Mouse (Mus musculus): Measurements from ENCODE around the gene Tbcd.

The Tbcd gene

DNA sequence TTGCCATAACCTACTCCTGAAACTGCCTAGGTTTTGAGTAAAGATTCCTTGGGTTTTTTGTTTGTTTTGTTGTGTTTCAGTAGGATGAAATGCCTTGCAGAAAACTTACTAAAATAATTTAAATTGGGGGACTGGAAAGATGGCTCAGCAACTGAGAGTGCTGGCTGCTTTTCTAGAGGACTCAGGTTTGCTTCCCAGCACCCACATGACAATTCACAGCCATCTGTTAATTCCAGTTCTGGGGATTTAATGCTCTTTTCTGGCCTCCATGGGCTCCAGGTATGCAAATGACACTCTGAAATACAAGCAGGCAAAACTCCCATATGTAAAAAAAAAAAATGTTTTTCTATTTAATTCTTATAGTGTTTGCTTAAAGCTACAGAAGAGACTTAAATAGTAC lies 130.1 kb downstream of the Tbcd start:
- no peak for DNase-seq (ENCODE audit: low spot score)

DNA sequence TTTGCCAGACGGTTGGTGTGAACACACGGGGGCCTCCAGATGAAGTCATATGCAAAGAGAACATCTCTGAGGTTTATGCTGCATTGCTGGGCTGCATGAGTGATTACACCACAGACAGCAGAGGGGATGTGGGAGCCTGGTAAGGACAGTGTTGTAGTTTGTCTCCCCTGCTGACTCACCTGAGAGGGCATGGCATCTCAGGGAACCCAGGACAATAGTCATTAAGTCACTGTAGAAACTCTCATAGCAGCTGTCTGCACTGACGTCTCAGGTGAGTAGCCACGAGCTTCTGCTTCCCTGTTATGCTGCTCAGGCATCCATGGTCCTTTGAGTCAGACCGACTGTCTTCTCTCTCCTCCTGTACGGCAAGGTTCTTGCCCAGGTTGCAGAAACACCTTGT lies 145.5 kb downstream of the Tbcd start:
- DNase-seq (ENCODE audit: low spot score): no peak

DNA sequence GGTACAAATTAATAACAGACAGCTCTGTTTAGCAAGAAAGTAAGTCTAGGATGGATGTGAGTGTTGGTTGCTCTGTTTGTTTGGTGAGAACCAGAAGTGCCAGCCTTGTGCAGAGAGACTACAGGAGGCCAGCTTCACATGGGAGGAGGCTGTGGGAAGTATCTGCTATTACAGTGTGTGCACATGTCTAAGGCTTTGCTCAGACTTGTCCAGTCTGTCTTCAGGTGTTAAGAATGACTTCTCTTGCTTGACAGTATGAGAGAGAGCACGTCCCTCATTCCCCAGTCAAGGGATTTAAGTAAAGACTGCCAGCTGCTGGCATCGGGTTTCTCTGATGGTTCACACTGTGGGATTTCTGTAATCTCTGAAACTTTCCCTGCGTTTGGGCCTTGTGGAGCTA lies 149.7 kb downstream of the Tbcd start:
- DNase-seq (ENCODE audit: low spot score): no peak

DNA sequence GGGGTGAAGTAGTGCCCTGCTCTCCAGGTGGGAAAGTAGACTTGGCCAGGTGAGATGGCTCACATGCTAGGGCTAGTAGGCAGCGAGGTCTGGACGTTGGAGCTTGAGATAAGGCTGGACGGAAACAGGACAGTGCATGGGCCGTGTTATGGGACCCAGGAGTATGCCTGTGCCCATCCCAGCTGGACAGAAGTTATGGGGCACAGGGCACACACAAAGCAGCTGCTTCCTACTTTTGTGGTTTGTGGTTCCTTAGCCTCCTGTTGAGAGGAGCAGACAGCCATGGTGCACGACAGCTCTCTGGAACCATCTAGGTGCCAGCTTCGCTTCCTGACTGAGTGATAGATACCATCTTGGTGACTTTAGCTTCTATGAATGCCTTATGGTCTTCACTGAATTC lies 153.9 kb downstream of the Tbcd start:
- DNase-seq (ENCODE audit: low spot score): no peak

DNA sequence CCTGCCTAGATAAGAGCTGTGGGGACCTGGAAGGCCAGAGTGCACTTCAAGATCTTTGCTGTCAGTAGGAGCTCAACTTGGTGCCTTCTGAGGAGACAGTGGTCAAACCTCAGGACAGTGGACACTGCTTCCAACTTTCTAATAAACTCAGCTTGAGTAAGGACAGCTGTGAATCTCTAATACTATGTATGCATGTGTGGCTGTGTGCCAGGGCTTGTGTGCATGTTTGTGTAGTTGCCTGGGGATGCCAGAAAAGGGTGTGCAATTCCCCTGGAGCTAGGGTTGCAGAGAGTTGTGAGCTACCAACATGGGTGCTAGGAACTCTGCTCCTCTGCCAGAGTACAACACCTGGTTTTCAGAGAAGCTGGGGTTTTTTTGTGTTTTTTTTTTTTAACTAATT lies 159.2 kb downstream of the Tbcd start:
- no peak for DNase-seq (ENCODE audit: low spot score)

DNA sequence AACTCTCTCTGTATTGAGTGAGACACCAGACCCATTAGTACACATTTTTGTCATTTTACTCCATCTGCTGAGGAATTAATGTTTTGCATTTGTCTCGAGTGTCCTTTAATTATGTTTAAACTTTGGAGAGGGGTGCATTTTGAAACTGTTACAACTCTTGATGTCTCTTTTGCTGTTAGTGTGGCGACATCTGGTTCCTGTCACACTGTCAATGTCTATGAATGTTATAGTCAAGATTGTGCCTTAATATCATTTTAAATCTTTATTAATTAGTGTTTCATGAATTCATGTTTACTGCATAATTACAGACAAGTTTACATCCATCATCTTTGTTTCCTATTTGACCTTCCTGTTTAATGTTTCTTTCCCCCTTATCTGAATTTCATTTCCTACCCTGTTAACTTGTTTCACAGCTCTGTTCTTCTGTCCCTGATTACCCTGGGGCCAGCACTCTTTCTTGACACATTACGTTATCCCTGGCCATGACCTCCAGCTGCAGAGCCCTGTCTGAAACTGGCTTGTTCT lies 164.3 kb downstream of the Tbcd start:
- no peak for DNase-seq (ENCODE audit: low spot score)

DNA sequence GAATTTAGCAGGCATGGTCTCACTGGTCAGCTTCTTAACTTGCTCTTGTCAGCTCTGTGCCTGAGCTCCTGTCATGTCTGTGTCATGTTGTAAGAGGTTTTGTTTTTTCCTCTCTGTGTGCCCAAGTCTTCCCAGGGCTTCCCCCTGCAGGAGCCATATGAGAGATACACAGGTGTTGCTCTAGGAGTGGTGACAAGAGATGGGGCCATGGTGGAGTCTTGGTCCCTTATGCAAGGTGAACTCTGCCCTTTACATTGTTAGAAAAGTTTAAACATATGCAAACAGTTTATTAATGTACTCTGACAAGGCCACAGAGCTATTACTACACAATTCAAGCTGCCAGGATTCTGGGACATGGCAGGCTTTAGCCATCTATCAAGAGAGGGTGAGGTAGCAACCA lies 164.8 kb downstream of the Tbcd start:
- no peak for DNase-seq (ENCODE audit: low spot score)

DNA sequence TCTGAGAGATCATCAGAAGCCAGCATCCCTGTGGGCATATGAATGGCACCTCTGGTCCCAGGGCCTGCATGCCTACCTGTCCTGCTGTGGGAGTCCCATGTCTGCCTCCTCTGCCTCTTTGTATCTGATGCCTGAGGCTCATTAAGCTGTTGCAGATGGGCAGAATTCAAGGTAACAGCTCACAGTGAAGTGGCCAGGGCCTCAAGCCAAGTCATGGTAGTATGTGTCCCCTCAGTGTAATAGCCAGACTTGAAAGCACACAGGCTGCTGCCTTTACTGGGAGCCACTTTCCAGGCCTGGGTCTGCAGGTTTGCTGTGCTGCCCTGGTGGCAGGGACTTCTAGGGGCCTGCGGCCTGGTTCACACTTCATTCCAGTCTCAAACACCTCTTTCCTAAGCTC lies 165.6 kb downstream of the Tbcd start:
- DNase-seq (ENCODE audit: low spot score): no peak

DNA sequence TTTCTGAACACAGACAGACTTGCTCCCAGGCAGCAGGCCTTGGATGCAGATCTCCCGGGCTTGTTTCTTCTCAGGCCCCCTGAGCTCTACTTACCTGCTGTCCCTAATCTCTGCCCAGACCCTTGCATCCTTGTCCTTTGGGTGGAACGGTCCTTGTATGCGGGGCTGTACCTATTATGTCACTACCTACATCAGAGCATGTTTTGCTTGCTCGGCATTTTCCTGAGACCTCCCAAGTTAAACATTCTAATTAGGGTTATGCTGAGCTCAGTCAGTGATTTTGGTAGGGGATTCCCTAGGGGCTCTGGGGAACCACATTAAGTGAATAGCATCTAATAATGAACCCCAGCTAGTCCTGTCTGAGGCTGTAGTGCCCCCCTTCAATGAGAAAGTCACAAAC lies 173.3 kb downstream of the Tbcd start:
- DNase-seq (ENCODE audit: low spot score): no peak

DNA sequence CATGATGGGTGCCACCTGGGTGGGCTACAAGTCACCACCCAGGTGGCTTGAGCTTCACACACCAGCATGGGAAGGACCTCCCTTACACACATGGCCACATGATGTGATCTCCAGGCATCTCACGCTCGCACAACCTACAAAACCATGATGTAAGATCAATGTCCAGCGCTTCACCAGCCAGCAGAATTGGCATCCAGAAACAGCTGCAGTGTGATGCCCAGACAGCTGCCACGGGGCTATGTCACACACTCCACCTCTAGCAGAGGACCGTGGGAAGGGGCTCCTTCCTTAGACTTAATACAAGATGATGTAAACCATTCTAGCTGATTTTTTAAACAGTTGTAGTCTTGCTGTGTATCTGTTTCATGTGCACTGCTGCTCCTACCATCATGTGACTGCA lies 175.8 kb downstream of the Tbcd start:
- DNase-seq (ENCODE audit: low spot score): no peak

DNA sequence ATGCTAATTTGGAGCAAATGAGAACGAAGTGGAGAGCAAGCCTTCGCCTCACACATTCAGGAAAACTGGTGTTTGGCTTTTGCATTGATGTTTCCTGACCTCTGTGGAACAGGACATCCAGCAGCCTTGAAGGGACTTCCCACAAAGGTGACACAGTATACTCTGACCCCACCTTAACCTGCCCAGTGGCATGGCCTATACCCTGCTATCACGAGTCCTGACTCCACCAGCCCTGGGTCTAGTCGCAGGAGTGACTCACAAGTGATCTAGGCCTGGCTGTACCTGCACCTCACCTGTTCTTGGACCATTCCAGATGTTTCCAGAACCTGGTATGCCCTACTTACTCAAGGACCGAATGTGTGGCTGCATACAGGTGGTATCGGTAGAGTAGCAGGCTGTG lies 177.8 kb downstream of the Tbcd start:
- DNase-seq (ENCODE audit: low spot score): no peak

DNA sequence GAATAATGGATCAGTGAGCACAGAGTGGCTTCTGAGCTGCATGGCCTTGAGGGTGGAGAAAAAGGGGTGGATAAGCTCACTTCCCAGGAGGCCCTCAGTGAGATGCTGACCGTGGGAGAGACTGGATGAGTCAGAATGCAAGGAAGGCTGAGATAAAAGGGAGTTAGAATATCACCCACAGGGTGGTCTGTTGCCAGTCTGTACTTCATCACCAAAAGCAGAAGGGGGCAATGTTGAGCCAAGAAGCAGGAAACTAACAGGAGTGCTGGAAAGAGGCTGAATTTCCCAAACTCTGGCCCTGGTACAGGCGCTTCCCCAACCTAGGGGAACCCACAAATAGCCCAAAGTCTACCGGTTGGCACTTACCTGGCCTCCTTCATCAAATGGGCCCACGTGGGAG lies 178.7 kb downstream of the Tbcd start:
- DNase-seq (ENCODE audit: low spot score): no peak

DNA sequence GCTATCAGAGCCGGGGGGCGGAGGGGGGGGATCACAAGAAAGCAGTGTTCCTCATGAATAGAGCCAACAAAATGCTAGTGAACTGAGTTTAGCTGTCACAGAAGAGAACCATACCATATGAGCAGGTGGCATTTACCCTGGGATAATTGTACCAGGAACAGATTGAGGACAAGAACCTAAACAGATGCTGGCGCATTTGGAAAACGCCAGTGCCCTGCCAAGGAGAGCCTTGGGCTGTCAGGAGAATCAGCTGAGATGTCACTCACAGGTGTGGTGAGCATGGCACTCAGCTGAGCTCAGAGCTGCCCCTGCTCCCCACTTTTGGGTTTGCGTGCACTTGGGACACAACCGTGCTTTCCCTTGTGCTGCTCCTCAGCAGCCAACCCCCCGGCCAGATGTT lies 179.7 kb downstream of the Tbcd start:
- DNase-seq (ENCODE audit: low spot score): no peak

DNA sequence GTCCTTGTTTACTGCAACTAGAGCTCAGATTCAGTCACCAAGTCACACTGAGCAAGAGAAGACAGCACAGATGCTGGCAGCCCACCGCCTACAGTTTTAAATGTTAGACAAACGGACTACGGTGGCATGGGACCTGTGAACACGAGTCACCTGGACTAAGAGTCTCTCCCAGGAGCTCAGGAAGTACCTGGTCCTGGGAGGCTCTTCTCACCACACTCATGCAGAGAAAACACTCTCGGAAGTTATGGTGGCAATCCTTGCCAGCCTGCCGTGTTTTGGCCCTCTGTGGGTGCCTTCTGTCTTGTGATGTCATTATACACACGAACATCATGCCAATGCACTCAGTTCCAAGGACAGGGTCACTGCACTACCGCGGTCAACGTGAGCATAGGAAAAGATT lies 184.9 kb downstream of the Tbcd start:
- DNase-seq (ENCODE audit: low spot score): no peak

DNA sequence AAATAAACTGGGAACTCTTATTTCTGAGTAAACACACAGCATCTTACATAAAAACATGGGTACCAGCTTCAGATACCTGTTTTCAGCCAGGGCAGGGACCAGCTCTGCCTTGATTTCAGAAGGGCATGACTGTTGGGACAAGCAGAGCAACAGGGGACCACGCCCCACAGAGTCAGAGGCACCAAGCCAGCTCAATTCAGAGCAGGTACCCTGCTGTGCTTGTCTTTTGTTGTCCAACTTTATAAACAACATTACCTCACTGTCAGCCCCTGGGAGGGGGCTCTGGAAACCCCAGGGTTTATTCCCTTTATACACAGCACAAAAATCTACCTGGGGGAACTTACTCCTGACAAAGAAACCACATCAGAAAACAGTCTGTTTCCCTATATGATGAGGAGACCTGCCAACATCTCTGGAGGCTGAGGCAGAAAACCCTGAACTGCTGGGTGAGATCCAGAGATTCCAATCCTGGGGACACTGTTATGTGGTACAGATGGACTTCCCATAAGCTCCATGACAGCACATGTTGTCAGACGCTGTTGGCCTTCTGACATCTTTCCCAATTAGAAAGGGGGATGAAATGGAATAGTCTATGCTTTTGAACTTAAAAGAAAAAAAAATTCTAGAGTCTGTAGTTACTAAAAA lies 189.9 kb downstream of the Tbcd start:
- DNase-seq (ENCODE audit: low spot score): no peak

DNA sequence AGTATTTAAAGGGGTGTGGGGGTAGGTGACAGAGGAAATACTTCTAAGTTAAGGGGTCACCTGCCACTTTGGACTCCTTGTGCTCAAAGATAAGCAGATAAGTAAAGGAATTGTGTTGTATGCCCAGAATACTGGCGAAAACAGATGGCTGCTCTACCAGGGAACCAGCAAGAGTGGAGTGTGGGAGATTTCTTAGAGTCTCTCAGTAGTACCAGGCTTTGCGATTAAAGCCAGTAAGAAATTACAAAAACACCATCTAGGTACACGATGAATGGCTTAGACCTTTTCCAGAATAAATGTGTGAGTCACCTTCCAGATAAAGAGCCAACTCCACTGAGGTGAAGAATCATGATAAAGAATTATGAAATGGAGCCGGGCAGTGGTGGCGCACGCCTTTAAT lies 193.6 kb downstream of the Tbcd start:
- no peak for DNase-seq (ENCODE audit: low spot score)

DNA sequence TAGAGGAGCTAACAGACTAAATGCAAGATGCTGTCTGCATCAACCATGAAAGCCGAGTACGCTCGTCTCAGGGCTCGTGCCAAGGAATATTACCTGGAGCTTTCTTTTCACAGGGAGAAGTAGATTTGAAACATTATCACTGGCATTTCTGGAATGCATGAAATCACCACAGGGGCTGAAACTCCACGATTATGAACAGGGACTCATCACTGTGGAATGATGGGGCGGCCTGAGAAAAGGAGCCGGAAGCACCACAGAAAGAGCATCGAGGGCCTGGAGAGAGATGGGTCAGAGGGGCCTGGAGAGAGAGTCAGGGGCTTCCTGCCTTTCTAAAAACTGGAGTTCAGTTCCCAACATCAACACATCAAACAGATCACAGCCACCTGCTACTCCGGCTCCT lies 195.6 kb downstream of the Tbcd start:
- DNase-seq (ENCODE audit: low spot score): no peak

DNA sequence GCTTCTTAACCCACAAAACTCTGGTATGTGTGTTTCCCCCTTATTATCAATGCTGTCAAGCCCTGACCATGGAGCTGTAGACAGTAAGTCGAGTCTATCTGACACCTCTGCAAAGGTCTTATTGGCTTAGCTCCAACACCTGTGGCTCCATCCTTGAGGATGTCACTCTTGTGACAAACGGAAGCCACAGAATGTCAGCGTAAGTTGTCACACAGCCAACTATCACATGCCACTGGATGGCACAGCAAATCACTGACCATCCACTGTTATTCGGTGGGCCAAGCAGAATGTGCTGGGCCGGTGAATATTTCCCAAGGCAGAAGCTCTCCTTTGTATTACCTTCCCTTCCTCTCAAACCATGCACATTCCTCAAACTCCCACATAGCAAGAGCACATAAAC lies 196.4 kb downstream of the Tbcd start:
- DNase-seq (ENCODE audit: low spot score): no peak

DNA sequence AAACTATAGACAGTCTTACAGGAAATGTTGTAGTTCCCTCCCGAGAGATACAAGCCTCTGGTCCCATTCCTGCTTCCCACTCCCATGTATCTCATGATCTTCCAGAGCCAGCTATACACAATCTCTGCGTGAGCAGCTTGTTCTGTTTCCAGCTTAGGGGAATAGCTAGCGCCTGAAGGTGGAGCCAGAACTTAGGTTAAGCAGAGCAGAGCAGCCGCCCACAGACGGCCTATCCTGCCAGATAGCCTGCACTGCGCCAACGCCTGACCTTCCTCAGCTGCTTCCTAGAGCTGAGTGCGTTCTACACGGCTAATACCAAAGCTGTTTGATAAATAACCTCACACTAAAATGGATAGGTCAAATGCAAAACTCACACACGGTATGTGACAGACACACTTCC lies 198.2 kb downstream of the Tbcd start:
- DNase-seq (ENCODE audit: low spot score): peak; percentile 10

DNA sequence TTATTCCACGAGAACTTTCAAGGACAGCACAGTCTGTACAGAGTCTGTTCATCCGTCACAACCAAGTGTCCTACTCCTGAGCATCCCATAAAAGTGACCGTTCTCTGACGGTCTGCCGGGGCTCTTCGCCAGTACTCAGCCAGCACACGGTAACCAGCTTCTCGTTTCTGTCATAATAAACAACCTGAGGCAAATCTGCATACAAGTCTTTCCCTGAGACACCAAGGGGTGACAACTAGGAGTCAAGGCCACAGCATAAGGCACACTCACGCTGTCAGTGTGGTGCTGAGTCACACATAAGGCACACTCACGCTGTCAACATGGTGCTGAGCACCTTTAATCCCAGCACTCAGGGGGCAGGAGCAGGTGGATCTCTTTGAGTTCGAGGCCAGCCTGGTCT lies 198.9 kb downstream of the Tbcd start:
- no peak for DNase-seq (ENCODE audit: low spot score)

DNA sequence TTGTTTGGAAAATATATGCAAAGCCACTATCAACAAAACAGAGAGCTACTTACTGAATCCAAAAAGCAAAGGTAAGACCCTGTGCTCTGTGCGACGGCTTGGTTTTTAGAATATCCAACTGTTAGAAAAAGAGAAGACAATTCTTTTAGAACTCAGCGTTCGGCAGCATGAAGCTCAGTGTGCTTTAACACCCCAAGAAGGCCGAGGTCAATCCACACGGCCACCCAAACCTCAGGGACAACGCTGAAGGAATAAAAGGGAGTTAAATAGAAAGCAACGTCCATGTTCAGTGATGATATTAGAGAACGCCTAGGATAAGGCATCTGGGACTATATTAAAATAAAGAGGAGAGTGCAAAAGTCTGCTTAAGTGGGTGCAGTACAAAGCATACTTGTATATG lies 199.8 kb downstream of the Tbcd start:
- DNase-seq (ENCODE audit: low spot score): no peak

DNA sequence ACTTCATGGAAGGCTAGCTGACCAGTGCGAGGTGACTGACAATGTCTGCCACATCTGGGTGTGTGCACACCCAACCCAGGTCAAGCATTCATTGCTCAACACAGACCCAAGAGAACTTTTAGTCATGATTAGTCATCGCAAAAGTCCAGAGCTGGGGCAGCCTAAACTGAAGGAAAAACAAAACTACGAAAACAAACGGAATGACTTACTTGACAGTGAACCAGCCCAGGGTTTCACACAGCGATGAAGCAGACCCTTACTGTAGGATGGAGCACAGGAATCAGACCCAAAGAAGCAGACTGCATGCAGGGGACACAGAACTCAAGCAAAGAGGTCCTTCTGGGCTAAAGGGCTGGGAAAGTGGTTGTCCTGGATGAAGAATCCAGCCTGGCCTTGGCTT lies 200.2 kb downstream of the Tbcd start:
- no peak for DNase-seq (ENCODE audit: low spot score)

DNA sequence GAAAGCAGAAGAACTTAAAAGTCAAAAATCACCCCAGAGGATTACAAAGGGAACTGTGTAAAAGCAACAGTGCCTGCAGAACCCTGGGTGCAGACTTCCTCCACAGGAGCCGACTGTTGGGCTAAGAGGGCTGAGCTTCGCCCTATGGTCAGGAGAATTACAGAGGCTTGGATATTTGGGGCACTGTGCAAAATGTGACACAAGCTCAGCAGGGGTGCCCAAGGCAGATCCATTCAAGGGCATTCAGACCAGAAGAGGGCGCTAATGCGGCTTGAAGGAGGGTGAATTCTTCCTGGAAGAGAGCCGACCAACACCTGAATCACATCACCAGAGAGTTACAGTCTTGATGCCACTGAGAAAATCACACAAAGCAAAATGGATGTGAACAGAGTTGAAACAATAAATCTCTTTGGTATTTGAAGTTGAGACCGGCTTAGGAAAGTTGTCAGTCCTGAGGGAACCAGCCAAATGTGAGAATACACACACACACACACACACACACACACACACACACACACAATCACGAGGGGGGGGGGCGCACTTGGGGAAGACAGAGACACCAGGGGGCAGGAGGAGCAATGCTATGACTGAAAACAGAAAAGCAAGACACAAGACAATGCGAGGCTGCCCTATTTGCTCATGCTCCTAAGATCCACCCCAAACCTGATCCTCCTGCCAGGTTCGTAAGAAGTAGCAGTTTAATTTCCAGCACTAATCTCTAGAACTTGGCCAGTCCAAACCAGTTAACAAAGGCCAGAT lies 201.0 kb downstream of the Tbcd start:
- DNase-seq (ENCODE audit: low spot score): peak; percentile 12

DNA sequence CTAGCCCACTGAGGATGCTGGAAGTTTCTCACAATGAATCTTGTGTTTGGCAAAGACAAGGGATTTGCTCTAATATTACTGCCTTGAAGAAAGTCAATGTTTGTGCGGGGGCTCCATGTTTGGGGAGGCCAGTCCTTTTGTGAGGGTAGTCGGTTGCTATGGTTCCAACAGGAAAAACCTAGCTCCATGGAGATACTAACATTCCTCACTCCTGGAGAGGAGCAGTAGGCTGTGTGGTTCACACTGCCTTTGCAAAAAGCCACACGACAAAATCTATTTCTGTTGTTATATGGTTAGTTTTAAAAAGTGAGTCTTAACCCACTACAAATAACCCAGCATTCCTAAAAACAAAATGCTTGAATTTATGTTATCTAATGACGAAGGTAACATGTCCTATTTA lies 201.9 kb downstream of the Tbcd start:
- DNase-seq (ENCODE audit: low spot score): no peak
